Mouse (Mus musculus) megakaryocyte, embryonic 14.5 days (primary cell): ENCODE data around the gene Acsl3.

Experiments
- FLI1 ChIP-seq: IDR thresholded peaks from 2 replicates; pipeline ENCODE4 v1.6.1; 2012; ENCODE audit warnings: low read length, inconsistent platforms, mixed read lengths
- GATA1 ChIP-seq: IDR thresholded peaks from 3 replicates; pipeline ENCODE4 v1.6.1; 2012; ENCODE audit warnings: mixed read lengths, low read length, inconsistent platforms, borderline replicate concordance

DNA sequence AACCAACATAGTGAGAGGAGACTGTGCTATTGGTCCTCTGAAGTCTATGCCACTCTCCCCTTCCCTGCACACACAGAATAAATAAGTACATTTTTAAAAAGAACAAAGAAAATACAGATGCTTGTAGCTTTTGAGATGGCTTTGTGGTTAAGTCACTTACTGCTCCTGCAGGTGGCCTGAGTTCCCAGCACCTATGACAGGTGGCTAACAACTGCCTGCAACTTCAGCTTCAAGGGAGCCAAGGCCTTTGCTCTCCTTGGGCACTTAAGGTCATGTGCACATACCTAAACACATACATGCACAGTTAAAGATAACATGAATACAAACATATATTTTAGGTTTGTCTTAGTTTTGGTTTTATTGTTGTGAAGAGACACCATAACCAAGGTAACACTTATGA lies 16.8 kb upstream of the Acsl3 start:
- TF ChIP-seq GATA1 (no peak), FLI1 (no peak)
